Mouse (Mus musculus): ENCODE measurements at regions not wholly inside any gene's neighbourhood (a gene's known extent, or its start where the extent isn't known, plus 50 kb on each side); places are given as distances from the start of the nearest gene placed in this dataset.

DNA sequence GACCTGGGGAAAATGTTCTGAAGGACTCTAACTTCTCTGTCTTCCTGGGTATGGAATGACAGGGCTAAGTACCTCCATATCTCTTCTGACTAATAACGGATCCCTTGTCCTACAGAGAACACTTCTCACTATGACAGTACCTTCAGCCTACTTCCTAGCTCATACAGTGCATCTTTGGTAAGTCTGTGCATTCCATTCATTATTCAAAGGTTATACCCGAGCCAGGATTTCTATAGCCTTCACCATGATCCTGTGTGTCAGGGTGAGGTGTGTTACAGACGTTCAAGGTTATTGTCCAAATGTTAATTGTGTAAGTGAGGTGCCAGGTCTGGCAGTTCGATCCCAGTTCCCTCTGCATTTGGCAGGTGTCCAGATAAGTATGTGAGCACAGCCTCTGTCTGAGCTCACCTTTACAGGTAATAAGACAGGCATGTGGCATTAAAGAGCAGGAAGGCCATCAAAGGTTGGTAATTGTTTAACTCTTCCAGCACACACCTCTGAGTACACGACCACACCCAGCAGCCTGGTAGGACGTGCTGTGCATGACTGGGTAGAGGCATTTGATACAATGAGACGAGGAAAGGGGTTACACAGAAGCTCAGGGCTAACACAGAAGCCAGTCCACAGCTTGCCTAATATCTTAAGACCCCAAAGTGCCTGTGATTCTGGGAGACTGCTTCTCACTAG lies 96.3 kb upstream of the Bmp2 start:
- TF ChIP-seq CTCF (IDR thresholded peaks at IDR 0.05; ENCODE audit: insufficient read depth, low read length) (no peak), POLR2A (IDR thresholded peaks at IDR 0.05; ENCODE audit: borderline replicate concordance, extremely low read depth, low read depth, low read length) (no peak)
